Mouse (Mus musculus) stomach, postnatal 0 days (tissue): ENCODE measurements around the gene Mrpl49. TPM values are rescaled to one million over a fixed set of nuclear protein-coding genes. Genes with fewer than 3 reads are reported as not detected.

Source experiments
- ATAC-seq: fragments of 200-750 bp; cut with Nextera tagmentation; 2 replicates; pipeline ENCODE4 v1.8.0; 2017; ENCODE audit not compliant: low FRiP score, low TSS enrichment
- DNase-seq: peaks from one replicate; pipeline ENCODE4 v3.0.0-alpha.2; 2016; ENCODE audit warnings: low spot score
- H3K27ac ChIP-seq: fragments of 300-500 bp; sonication (generic); replicated peaks from 2 replicates; pipeline ENCODE4 v1.5.1; 2014; ENCODE audit warnings: mild to moderate bottlenecking, control low read depth
- H3K27me3 ChIP-seq: fragments of 300-500 bp; sonication (generic); 2 replicates; pipeline ENCODE4 v1.6.1; 2014; ENCODE audit warnings: low read length; ENCODE audit not compliant: control insufficient read depth, insufficient read depth
- H3K36me3 ChIP-seq: fragments of 300-500 bp; sonication (generic); 2 replicates; pipeline ENCODE4 v1.6.1; 2014; ENCODE audit warnings: low read length, mixed read lengths; ENCODE audit not compliant: control insufficient read depth, insufficient read depth
- H3K4me1 ChIP-seq: fragments of 300-500 bp; sonication (generic); replicated peaks from 2 replicates; pipeline ENCODE4 v1.6.1; 2014; ENCODE audit warnings: antibody characterized with exemption; ENCODE audit not compliant: control insufficient read depth, insufficient read depth
- H3K4me2 ChIP-seq: fragments of 300-500 bp; sonication (generic); replicated peaks from 2 replicates; pipeline ENCODE4 v1.6.1; 2014; ENCODE audit warnings: low read depth, mild to moderate bottlenecking, control low read depth, moderate library complexity
- H3K4me3 ChIP-seq: fragments of 300-500 bp; sonication (generic); 2 replicates; pipeline ENCODE4 v1.5.1; 2014; ENCODE audit warnings: low read depth, low read length, control low read depth
- H3K9ac ChIP-seq: fragments of 300-500 bp; sonication (generic); 2 replicates; pipeline ENCODE4 v1.6.1; 2014; ENCODE audit warnings: mild to moderate bottlenecking, low read length, control low read depth, mixed read lengths
- H3K9me3 ChIP-seq: fragments of 300-500 bp; sonication (generic); 2 replicates; pipeline ENCODE4 v1.6.1; 2016; ENCODE audit warnings: low read length; ENCODE audit not compliant: control insufficient read depth
- CTCF ChIP-seq: IDR thresholded peaks from 2 replicates; pipeline ENCODE4 v1.5.1; 2016; ENCODE audit warnings: antibody characterized with exemption, low read depth, mild to moderate bottlenecking, moderate library complexity
- EP300 ChIP-seq: optimal IDR thresholded peaks from 2 replicates; pipeline ENCODE3; 2016; ENCODE audit warnings: antibody characterized with exemption
- WGBS: fragments of 180-500 bp; shearing (Covaris S2); extraction: QIAGEN DNeasy Blood & Tissue Kit; methylation state at CpG from one replicate; pipeline ENCODE4 v1.1.7; 2014; 5-methylcytosine and 5-hydroxymethylcytosine counted together
- polyA plus RNA-seq: library from polyadenylated mRNA; unstranded; fragments of >200 nt; fragmentation: Nextera tagmentation; extraction: Ambion mirVana; gene quantifications from 2 replicates; pipeline ENCODE4 v1.2.1, GENCODE M21; 2015

Mrpl49 gene
- polyA plus RNA-seq, 1 experiment from 2014 or later, result 35.0 TPM

- H3K36me3 ChIP-seq, result peaks cover 6% of the 10 kb centered on the region
- no peaks in the 10 kb centered on the region for H3K4me1 ChIP-seq
- whole genome bisulfite sequencing, result 85% methylated on average over 7 of the region's 7 CpGs
Measured at GRCm38 (mm10) chr19:6094119-6094518, 36.5 kb upstream of the Mrpl49 start, which contains the start of gene AC131692.1. TSS of gene AC131692.1 (plus strand) at chr19:6094419.

GRCm38 (mm10) chr19:6088841-6089240 lies 31.3 kb upstream of the Mrpl49 start:
- 91% methylated on average over 13 of the region's 13 CpGs for WGBS
- no peak overlapping the region for H3K9ac ChIP-seq
- H3K4me2 ChIP-seq, result no peak overlapping the region
- TF ChIP-seq EP300, result no peak
- no peak for TF ChIP-seq CTCF
- H3K9me3 ChIP-seq, result no peaks in the 10 kb centered on the region
- H3K36me3 ChIP-seq, result peaks cover 6% of the 10 kb centered on the region
- no peaks in the 10 kb centered on the region for H3K27me3 ChIP-seq
- DNase-seq, result no peak
- ATAC-seq, result no peak
- H3K27ac ChIP-seq, result no peak overlapping the region
- peaks cover under 1% of the 10 kb centered on the region; the same call in 1 of the 2 replicates for H3K4me1 ChIP-seq
- no peak overlapping the region for H3K4me3 ChIP-seq

More at GRCm38 (mm10) chr19:6094119-6094518, 36.5 kb upstream of the Mrpl49 start, which contains the start of gene AC131692.1:
- Histone ChIP-seq H3K9me3 (no peaks in the 10 kb centered on the region), H3K4me3 (no peak within 1 kb of the TSS), H3K27ac (no peak within 1 kb of the TSS), H3K9ac (no peak within 1 kb of the TSS), H3K27me3 (no peaks in the 10 kb centered on the region), H3K4me2 (no peak within 1 kb of the TSS)
- no peak for ATAC-seq
- no peak for TF ChIP-seq CTCF
- TF ChIP-seq EP300, result no peak
- DNase-seq, result no peak

- Histone ChIP-seq H3K9me3 (no peaks in the 10 kb centered on the region), H3K9ac (peak overlapping the region; percentile 60), H3K27me3 (no peaks in the 10 kb centered on the region), H3K36me3 (peaks cover 9% of the 10 kb centered on the region), H3K27ac (peak overlapping the region; percentile 63; the same call in 1 of the 2 replicates), H3K4me3 (peak overlapping the region; percentile 69), H3K4me2 (peak overlapping the region; percentile 92), H3K4me1 (peaks cover 2% of the 10 kb centered on the region; the same call in 1 of the 2 replicates)
- WGBS, result under 1% methylated on average over 17 of the region's 17 CpGs
- peak; percentile 77 for DNase-seq
- ATAC-seq, result peak; percentile 72
- TF ChIP-seq EP300 (no peak), CTCF (no peak)
Measured at GRCm38 (mm10) chr19:6085417-6085879, 27.9 kb upstream of the Mrpl49 start.

- under 1% methylated on average over 58 of the region's 58 CpGs for WGBS
- Histone ChIP-seq H3K4me1 (peaks cover 2% of the 10 kb centered on the region; the same call in 1 of the 2 replicates), H3K4me3 (peak within 1 kb of the TSS; percentile 69), H3K9ac (peak within 1 kb of the TSS; percentile 79), H3K27me3 (no peaks in the 10 kb centered on the region), H3K36me3 (peaks cover 8% of the 10 kb centered on the region), H3K9me3 (no peaks in the 10 kb centered on the region), H3K27ac (peak within 1 kb of the TSS; percentile 86), H3K4me2 (peak within 1 kb of the TSS; percentile 92)
- TF ChIP-seq EP300 (no peak), CTCF (0 out of 2 replicates have a peak, but pooled peaks have one; percentile 1)
- ATAC-seq (peak; percentile 91), DNase-seq (peak; percentile 96)
Measured at GRCm38 (mm10) chr19:6084478-6085248, 27.1 kb upstream of the Mrpl49 start, which contains the start of the genes Zfpl1 and Cdca5. TSS of gene Zfpl1 (minus strand) at chr19:6084956. TSS of gene Cdca5 (plus strand) at chr19:6084983.

- no peak within 1 kb of the TSS for H3K4me3 ChIP-seq
- H3K4me1 ChIP-seq, result peaks cover 2% of the 10 kb centered on the region; the same call in 1 of the 2 replicates
- H3K27me3 ChIP-seq, result no peaks in the 10 kb centered on the region
- no peak within 1 kb of the TSS for H3K9ac ChIP-seq
- ATAC-seq, result no peak
- H3K36me3 ChIP-seq, result peaks cover 8% of the 10 kb centered on the region; the same call in 1 of the 2 replicates
- no peak for DNase-seq
- no peaks in the 10 kb centered on the region for H3K9me3 ChIP-seq
- TF ChIP-seq CTCF (no peak), EP300 (no peak)
- no peak within 1 kb of the TSS for H3K4me2 ChIP-seq
- H3K27ac ChIP-seq, result no peak within 1 kb of the TSS
- 85% methylated on average over 9 of the region's 9 CpGs for WGBS
Measured at GRCm38 (mm10) chr19:6082156-6082555, 24.6 kb upstream of the Mrpl49 start, which contains the start of gene Gm28374. TSS of gene Gm28374 (minus strand) at chr19:6082256.
